Mouse (Mus musculus) frontal cortex, adult (tissue): ENCODE measurements at regions not wholly inside any gene's neighbourhood (a gene's known extent, or its start where the extent isn't known, plus 50 kb on each side); places are given as distances from the start of the nearest gene placed in this dataset.

Source experiments
- ATAC-seq: cut with Nextera tagmentation; 2 replicates; pipeline ENCODE4 v1.9.2; 2017; ENCODE audit warnings: mild to moderate bottlenecking, moderate library complexity, mixed read lengths; ENCODE audit not compliant: low TSS enrichment

DNA sequence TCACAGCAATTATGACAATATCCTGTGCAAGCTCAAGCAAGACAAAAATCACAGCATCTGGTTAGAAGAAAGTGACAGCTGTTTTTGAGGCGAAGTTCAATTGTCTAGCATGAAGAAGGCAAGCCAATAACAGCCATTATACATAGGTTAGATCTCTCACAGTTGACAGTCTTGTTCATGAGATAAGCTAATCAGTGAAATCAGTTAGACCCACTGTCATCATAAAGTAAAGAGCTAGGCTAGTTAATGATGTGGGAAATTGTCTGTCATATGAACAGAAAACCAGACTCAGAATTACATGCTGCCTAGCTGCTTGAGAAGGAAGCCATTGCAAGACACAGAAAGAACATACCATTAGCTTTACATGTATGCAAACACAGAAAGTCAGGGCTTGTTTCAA lies 470.2 kb upstream of the 5930422O12Rik start:
- no peak for ATAC-seq

DNA sequence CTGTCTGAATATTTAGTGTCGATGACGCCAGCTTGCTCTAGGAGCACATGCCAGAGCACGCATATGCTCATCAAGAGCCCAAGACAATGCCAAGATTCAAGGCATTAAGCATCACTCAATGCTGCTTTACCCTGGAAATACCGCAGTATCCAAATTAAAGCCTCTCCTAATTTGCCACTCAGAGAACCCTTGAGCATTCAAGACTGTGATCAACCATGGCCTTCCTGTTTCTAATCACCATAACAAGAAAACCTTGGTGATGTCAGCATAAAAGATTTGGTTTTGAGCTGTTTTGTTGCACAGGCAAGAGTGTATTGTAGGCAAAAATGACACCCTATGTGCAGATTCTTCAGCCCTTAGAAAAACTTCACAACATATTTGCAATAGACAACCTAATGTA lies 469.7 kb upstream of the 5930422O12Rik start:
- ATAC-seq = no peak

- ATAC-seq = no peak
Observed at GRCm38 (mm10) chr8:32959326-32960064, 469.0 kb upstream of the 5930422O12Rik start.

DNA sequence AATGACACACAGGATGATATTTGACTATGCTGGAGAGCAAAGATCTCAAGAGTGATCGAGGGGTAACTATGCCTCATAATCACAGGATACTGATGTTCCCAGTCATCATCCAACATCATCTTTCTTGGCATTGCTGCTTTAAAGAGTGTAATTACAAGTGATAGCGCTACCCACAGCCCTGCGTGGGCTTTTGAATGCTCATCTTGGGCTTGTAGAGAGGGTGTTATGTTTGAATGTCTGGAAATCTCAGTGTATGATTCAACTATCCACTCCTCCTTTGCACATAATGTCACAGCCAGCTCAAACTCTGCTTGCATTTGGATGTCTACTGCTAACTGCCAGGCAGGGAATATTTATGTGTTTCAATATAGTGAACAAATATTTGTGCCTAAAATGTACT lies 438.3 kb upstream of the 5930422O12Rik start:
- peak; percentile 97 for ATAC-seq

GRCm38 (mm10) chr8:33003967-33004564 lies 424.4 kb upstream of the 5930422O12Rik start:
- ATAC-seq = peak; percentile 67

DNA sequence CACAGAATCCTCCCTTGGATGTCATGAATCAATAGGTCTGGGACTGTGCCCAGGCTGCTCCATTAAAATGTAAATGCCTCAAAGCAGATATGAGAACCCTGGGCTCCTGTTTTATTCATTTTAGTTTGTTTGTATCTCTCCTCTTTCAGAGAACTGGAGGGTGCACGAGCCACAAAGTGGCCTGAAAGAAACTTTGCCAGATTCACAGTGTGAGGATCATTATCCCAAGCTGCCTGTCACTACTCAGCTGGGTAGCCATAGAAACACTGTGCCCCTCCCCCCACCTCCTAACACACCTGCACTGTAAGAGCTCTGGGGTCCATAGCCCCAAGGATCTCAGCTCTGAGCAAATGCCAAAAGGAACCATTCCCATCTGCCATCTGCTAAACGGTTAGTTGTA lies 423.9 kb upstream of the 5930422O12Rik start:
- no peak for ATAC-seq

- no peak for ATAC-seq
Observed at GRCm38 (mm10) chr8:33010106-33010505, 418.4 kb upstream of the 5930422O12Rik start.

DNA sequence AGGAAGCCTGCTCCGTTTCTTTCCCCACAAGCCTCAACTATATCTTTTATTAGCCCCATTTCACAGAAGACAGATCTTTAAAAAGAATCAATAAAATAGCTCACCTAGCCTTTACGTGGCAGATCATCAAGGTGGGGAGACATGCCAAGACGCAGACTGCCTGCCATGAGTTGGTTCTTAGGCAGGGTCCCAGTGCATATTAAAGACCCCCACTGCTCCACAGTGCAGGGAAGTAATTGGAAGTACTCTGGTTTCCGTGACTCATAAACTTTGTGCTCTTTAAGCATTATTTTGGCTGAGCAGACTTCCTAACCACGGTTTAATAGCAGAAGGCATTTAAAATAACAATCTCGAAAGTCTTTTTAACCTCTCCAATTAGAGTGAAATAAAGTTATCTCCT lies 415.7 kb upstream of the 5930422O12Rik start:
- ATAC-seq = no peak

DNA sequence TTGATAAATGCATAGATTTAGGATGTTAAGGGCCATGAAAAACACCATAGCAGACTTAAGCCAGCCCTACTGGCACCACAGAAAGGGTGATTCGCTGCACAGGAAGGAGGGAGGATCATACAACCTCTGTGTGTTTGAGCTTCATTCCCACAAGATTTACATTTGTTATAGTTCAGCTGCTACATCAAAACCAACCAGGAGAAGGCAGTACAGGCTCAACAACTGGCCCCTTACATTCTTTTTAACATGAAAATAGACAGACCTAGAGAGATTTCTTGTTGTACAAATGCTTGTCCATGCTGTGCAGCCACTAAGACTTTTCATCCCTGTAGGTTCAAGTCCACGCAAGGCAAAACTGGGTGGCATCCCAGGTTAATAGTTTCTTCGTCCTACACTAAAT lies 412.6 kb upstream of the 5930422O12Rik start:
- ATAC-seq = no peak

- ATAC-seq = no peak
Observed at GRCm38 (mm10) chr8:33026973-33027372, 401.5 kb upstream of the 5930422O12Rik start.

DNA sequence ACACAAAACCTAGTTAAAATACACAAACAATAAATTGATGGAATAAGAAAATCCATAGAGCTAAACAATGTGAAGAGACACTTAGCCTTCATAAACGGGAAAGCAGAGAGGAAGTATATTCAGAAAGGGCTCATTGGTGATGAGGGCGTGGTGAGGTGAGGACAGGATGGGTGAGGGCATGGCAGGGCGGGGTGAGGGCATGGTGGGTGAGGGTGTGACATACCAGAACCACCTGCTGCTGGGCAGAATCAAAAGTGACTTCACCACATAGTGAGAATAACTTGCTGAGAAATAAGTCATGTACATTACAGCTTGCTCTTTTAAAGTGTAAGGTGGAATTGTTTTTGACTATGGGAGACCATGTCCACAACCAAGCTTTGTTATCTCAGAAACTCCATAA lies 399.1 kb upstream of the 5930422O12Rik start:
- no peak for ATAC-seq

DNA sequence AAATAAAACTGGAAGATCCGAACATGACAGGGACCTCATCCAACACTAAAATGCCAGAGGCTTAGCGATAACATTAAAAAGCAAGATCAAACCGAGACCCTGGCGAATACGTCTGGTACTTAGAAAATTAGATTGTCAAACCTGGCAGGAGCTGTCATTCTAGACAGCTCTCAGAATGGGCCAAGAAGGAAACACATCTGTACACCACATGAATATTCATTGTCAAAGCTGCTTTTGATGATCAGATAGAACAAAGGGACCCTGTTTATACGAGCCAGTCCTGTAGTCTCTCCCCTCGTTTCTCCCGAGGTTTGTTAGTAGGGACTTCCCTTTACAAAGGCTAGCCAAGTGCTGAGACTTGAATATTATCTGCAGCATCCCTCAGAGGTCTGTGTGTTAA lies 376.5 kb upstream of the 5930422O12Rik start:
- no peak for ATAC-seq

DNA sequence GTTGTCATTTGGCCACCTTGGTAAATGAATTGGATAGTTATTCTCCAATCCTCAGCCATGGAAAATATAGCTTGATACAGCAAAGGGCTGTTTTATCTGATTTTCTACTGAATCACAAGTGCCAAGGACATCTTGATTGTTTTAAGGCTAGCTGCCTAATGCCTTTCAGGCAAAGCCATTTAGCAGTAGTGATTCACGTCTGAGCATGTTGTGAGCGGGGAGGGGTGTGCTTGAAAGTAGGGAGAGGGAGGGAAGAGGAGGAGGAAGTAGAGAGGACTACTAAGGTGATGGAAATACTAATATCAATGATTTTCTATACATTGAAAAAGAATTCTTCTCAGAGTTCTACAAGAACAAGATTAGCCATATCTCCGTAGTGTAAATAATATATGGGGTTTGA lies 362.9 kb upstream of the 5930422O12Rik start:
- ATAC-seq = no peak

- no peak for ATAC-seq
Observed at GRCm38 (mm10) chr8:33066168-33066567, 362.3 kb upstream of the 5930422O12Rik start.

DNA sequence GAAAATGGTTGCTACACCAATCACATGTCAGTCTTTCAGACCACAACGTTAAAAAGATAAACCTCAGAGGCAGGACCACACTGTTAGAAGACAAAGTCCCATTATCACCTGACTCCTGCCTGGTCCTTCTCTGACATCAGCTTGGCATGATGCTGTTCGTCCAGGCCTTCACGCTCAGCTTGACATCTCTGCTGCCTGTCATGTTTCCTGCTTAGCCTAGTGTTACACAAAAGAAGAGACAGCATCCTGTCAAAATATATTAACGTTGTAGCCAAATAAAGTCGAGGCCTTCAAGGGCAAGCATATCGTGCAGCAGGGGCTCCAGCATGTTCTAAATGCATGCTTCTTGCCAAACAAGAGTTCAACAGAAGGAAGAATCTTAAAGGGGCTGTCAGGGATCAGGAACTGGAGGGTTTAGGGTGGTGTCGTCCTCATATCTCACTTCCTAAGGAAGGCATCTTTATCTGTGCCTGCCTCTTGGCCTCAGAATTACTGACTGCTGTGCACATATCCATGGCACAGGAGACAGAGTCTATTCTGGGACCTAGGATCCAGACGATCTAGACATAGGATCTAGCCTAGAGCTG lies 361.0 kb upstream of the 5930422O12Rik start:
- no peak for ATAC-seq

- no peak for ATAC-seq
Observed at GRCm38 (mm10) chr8:33068468-33068867, 360.0 kb upstream of the 5930422O12Rik start.

GRCm38 (mm10) chr8:33075186-33075585 lies 353.3 kb upstream of the 5930422O12Rik start:
- ATAC-seq = no peak

- no peak for ATAC-seq
Observed at GRCm38 (mm10) chr8:33076253-33076652, 352.3 kb upstream of the 5930422O12Rik start.

DNA sequence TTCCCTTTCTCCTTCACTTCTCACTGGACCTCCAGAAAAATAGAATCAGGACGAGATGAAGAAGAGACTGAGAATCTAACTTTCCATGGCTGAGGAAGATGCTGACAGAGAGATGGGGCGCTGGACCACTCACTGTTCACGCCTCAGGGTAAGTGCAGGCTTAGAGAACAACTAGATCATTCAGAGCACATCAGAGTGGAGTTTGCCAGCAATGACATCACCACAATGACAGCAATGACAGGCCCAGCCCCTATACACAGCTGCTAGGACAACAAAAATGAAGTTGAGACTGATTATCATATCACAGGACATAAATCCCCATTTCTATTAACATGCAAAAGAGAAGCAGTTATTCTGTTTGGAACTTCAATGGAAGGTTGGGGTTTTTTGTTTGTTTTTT lies 350.4 kb upstream of the 5930422O12Rik start:
- peak; percentile 86 for ATAC-seq

DNA sequence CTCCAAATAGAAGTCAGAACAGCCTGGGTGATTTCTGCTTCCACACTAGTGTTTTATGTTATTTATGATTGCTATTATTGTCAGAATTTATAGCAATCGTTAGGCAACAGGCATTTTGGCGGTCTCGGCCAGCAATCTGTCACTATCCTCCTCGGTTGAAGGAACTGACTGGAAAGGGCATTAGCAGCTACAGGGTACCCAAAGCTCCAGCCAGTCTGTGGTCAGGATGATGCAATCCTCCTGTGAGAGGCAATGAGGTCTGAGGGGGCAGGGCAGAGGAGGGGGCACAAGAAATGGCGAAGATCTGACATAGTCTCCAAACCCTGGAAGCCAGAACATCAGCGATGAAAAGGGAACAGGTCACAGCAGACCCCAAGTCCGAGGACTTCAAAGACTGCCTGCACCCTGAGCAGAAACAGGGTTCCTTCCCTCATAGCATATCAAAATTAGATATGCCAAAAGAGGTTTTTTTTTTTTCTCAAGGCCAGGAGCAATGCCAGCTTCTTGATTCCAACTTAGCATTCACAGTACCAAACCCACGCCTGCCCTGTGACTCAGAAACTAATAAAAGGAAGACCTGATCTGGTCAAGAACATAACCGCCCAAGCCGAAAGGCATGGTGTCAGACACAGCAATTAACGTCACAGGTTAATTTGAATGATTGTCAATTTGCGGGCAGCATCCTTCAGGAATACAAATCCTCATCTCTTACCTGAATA lies 348.5 kb upstream of the 5930422O12Rik start:
- ATAC-seq = no peak

DNA sequence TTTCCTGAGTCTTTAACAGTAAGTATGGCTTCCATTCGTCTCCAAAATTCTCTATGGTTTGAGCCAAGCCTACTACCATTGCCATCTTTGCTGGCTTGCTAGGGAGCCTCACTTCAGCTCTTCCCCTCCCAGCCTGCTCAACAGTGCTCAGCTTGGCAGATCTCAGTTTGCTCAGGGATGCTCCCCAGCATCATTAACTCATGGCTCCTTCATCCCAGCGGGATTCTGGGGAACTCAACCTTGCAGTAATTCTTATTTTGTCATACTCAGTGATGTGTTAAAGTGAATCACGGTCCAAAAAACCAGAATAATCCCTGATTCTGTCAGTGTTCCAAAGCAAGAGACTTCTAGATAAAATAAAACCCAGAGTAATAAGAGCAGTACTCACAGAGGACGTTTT lies 346.6 kb upstream of the 5930422O12Rik start:
- ATAC-seq = no peak

DNA sequence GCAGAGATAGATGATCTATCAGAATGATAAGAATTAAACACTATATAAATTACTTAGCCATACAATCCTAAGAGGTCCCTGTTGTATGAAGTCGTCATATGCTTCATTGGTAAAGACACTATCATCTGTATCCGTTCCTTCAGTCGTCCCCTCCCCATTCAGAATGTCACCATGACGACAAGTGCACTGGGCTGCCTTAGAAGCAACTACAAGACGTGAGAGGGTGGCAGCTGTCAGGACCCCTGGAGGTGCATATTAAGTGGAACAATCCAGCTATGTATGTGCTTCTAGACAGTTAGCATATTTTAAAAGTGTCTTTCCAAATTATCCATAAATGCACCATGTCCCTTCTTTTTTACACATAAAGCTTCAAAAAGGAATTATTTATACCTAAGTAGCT lies 343.0 kb upstream of the 5930422O12Rik start:
- ATAC-seq = no peak

DNA sequence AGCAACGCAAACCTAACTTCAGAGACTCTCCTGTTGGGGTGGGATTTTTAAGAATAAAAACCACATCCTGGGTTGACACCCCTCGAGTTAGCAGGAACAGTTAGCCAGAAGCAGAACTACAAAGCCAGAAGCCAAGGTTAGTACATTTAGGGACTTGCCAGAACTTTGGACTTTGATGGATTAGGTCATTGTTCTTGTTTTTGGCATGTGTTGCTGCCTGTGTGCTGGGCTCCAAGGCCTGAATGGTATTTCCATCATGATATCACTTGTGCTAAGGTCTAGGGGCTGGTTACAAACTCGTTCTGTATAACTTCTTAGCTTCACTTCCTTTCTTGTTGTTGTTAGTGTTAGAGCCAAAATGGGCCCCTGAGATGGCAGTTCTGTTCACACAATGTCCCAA lies 338.8 kb upstream of the 5930422O12Rik start:
- no peak for ATAC-seq
